Mouse (Mus musculus): ENCODE results near the gene Nme3. TPM values are rescaled to one million over a fixed set of nuclear protein-coding genes. Genes with fewer than 3 reads are reported as not detected.

Nme3 gene
- polyA plus RNA-seq, 1 experiment = 9.3 TPM

GRCm38 (mm10) chr17:24923246-24923645 is 26.9 kb downstream of the Nme3 start:
- TF ChIP-seq CTCF (IDR thresholded peaks at IDR 0.05; ENCODE audit: control insufficient read depth, insufficient read depth, insufficient replicate concordance, low read depth, low read length) (no peak), POLR2A (IDR thresholded peaks at IDR 0.05; ENCODE audit: control insufficient read depth, low read depth, low read length) (no peak)
- Histone ChIP-seq H3K4me3 (ENCODE audit: control insufficient read depth, low read depth, low read length) (no peak overlapping the region), H3K27ac (ENCODE audit: control insufficient read depth, insufficient read depth, low read depth, low read length) (no peak overlapping the region), H3K27me3 (ENCODE audit: control insufficient read depth, insufficient read depth, low read length) (no peaks in the 10 kb centered on the region), H3K36me3 (ENCODE audit: control insufficient read depth, insufficient read depth, low read length) (peaks cover 1% of the 10 kb centered on the region), H3K4me1 (ENCODE audit: control insufficient read depth, insufficient read depth, low read length) (no peaks in the 10 kb centered on the region)

DNA sequence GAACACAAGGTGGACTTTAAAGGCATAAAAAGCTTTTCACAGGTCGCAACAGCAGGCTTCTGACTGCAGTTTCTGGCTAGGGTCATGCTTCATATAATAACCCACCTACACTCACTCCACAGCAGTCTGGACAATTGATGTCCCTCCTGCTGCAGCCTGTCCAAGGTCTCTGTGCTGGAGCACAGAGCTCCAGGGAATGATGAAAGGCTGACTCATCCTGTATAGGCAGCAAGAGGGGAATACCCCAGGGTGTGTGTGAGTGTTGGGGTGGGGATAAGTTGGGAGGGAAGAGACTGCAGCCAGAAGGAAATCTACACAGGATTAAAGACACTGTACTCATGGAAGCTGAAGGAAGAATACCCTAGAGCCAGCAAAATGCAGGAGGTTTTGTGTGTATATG is 33.2 kb downstream of the Nme3 start:
- Histone ChIP-seq H3K4me1 (ENCODE audit: control insufficient read depth, insufficient read depth, low read length) (no peaks in the 10 kb centered on the region; the same call in 1 of the 2 replicates), H3K27ac (ENCODE audit: control insufficient read depth, insufficient read depth, low read depth, low read length) (no peak overlapping the region), H3K36me3 (ENCODE audit: control insufficient read depth, insufficient read depth, low read length) (no peaks in the 10 kb centered on the region; the same call in 1 of the 2 replicates), H3K4me3 (ENCODE audit: control insufficient read depth, low read depth, low read length) (no peak overlapping the region), H3K27me3 (ENCODE audit: control insufficient read depth, insufficient read depth, low read length) (no peaks in the 10 kb centered on the region)
- TF ChIP-seq CTCF (IDR thresholded peaks at IDR 0.05; ENCODE audit: control insufficient read depth, insufficient read depth, insufficient replicate concordance, low read depth, low read length) (no peak), POLR2A (IDR thresholded peaks at IDR 0.05; ENCODE audit: control insufficient read depth, low read depth, low read length) (no peak)

- TF ChIP-seq POLR2A (IDR thresholded peaks at IDR 0.05; ENCODE audit: control insufficient read depth, low read depth, low read length) (no peak), CTCF (IDR thresholded peaks at IDR 0.05; ENCODE audit: control insufficient read depth, insufficient read depth, insufficient replicate concordance, low read depth, low read length) (no peak)
- Histone ChIP-seq H3K36me3 (ENCODE audit: control insufficient read depth, insufficient read depth, low read length) (no peaks in the 10 kb centered on the region), H3K27me3 (ENCODE audit: control insufficient read depth, insufficient read depth, low read length) (no peaks in the 10 kb centered on the region), H3K27ac (ENCODE audit: control insufficient read depth, insufficient read depth, low read depth, low read length) (no peak overlapping the region), H3K4me1 (ENCODE audit: control insufficient read depth, insufficient read depth, low read length) (peaks cover 5% of the 10 kb centered on the region), H3K4me3 (ENCODE audit: control insufficient read depth, low read depth, low read length) (no peak overlapping the region)
Observed at GRCm38 (mm10) chr17:24932431-24932830, 36.1 kb downstream of the Nme3 start.

GRCm38 (mm10) chr17:24933163-24933562 is 36.9 kb downstream of the Nme3 start:
- peaks cover 5% of the 10 kb centered on the region for H3K4me1 ChIP-seq (ENCODE audit: control insufficient read depth, insufficient read depth, low read length)
- no peak overlapping the region for H3K4me3 ChIP-seq (ENCODE audit: control insufficient read depth, low read depth, low read length)
- H3K27me3 ChIP-seq (ENCODE audit: control insufficient read depth, insufficient read depth, low read length) = no peaks in the 10 kb centered on the region
- no peaks in the 10 kb centered on the region for H3K36me3 ChIP-seq (ENCODE audit: control insufficient read depth, insufficient read depth, low read length)
- no peak overlapping the region for H3K27ac ChIP-seq (ENCODE audit: control insufficient read depth, insufficient read depth, low read depth, low read length)
- TF ChIP-seq CTCF (IDR thresholded peaks at IDR 0.05; ENCODE audit: control insufficient read depth, insufficient read depth, insufficient replicate concordance, low read depth, low read length) = no peak
- no peak for TF ChIP-seq POLR2A (IDR thresholded peaks at IDR 0.05; ENCODE audit: control insufficient read depth, low read depth, low read length)

DNA sequence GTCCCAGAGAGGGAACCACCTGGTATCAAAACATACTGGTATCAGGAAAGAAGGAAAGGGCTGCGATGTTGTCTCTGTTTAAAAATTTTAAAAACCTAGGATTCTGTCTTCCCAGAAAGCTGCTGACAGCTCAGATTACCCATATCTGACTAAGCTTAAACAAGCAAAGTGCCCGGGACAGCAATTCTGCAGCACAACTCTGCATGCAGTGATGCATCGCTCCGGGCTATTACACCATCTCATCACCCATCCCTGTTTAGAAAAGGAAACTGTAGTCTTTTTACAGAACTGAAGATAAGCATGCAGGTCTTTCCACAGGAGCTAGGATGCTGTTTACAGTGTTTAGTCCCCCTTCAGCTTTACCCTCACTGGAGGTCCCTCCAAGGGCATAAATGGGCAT is 38.6 kb downstream of the Nme3 start:
- H3K4me3 ChIP-seq (ENCODE audit: control insufficient read depth, low read depth, low read length) = peak overlapping the region; percentile 71
- H3K4me1 ChIP-seq (ENCODE audit: control insufficient read depth, insufficient read depth, low read length) = peaks cover 5% of the 10 kb centered on the region
- H3K36me3 ChIP-seq (ENCODE audit: control insufficient read depth, insufficient read depth, low read length) = no peaks in the 10 kb centered on the region
- TF ChIP-seq CTCF (IDR thresholded peaks at IDR 0.05; ENCODE audit: control insufficient read depth, insufficient read depth, insufficient replicate concordance, low read depth, low read length) = no peak
- no peak for TF ChIP-seq POLR2A (IDR thresholded peaks at IDR 0.05; ENCODE audit: control insufficient read depth, low read depth, low read length)
- H3K27ac ChIP-seq (ENCODE audit: control insufficient read depth, insufficient read depth, low read depth, low read length) = no peak overlapping the region
- no peaks in the 10 kb centered on the region for H3K27me3 ChIP-seq (ENCODE audit: control insufficient read depth, insufficient read depth, low read length)

- no peak for TF ChIP-seq POLR2A (IDR thresholded peaks at IDR 0.05; ENCODE audit: control insufficient read depth, low read depth, low read length)
- no peak for TF ChIP-seq CTCF (IDR thresholded peaks at IDR 0.05; ENCODE audit: control insufficient read depth, insufficient read depth, insufficient replicate concordance, low read depth, low read length)
- Histone ChIP-seq H3K27ac (ENCODE audit: control insufficient read depth, insufficient read depth, low read depth, low read length) (no peak overlapping the region; the same call in 1 of the 2 replicates), H3K36me3 (ENCODE audit: control insufficient read depth, insufficient read depth, low read length) (no peaks in the 10 kb centered on the region), H3K4me3 (ENCODE audit: control insufficient read depth, low read depth, low read length) (peak overlapping the region; percentile 71), H3K27me3 (ENCODE audit: control insufficient read depth, insufficient read depth, low read length) (no peaks in the 10 kb centered on the region), H3K4me1 (ENCODE audit: control insufficient read depth, insufficient read depth, low read length) (peaks cover 5% of the 10 kb centered on the region)
Observed at GRCm38 (mm10) chr17:24935666-24936065, 39.4 kb downstream of the Nme3 start.

GRCm38 (mm10) chr17:24936259-24937237 is 40.2 kb downstream of the Nme3 start, which contains the start of gene Mapk8ip3:
Mapk8ip3 (minus strand) TSS chr17:24936977.
- H3K27ac ChIP-seq (ENCODE audit: control insufficient read depth, insufficient read depth, low read depth, low read length) = peak within 1 kb of the TSS; percentile 76
- no peaks in the 10 kb centered on the region for H3K36me3 ChIP-seq (ENCODE audit: control insufficient read depth, insufficient read depth, low read length)
- peaks cover 5% of the 10 kb centered on the region for H3K4me1 ChIP-seq (ENCODE audit: control insufficient read depth, insufficient read depth, low read length)
- no peaks in the 10 kb centered on the region for H3K27me3 ChIP-seq (ENCODE audit: control insufficient read depth, insufficient read depth, low read length)
- H3K4me3 ChIP-seq (ENCODE audit: control insufficient read depth, low read depth, low read length) = peak within 1 kb of the TSS; percentile 78
- TF ChIP-seq CTCF (IDR thresholded peaks at IDR 0.05; ENCODE audit: control insufficient read depth, insufficient read depth, insufficient replicate concordance, low read depth, low read length) = no peak
- TF ChIP-seq POLR2A (IDR thresholded peaks at IDR 0.05; ENCODE audit: control insufficient read depth, low read depth, low read length) = peak; percentile 88
